Comparison of ENCODE assay signal across 11 mouse cellular contexts in the genomic region with DNA sequence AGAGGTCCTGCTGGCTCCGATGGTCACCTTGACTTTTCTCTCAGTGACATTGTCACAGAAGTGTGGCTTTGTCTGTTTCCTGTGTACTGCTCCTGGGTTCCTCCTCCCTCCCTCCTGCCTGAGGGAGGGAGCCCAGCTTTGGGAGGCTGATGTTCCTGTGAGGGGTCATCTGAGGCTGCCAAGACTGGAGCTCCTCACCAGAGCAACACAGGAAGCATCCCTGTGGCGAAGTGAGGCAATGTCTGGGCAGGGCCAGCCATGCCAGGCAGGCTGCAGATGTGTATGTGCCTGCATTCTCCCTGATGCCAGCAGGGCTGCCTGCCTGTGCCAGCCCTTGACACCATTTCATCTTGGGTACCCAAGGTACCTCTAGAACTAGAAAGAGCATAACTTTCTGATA. TPM values are rescaled to one million over a fixed set of nuclear protein-coding genes. Genes with fewer than 3 reads are reported as not detected.
A peak's percentile ranks its signal among the peaks of the same experiment; 100 is the strongest.
DNase-seq lines count a peak whose midpoint lies in the region; ATAC-seq and TF ChIP-seq lines count a peak whose summit lies in the region.
"Had no signal": no experiment of that assay in that cellular context is flagged by ENCODE, and none has a peak within 500 bp of the region (broad histone marks: within the 10 kb centered on the region; RNA-seq: fewer than 3 reads in every experiment).

No protein-coding gene starts in this region.

- H3K9me3 ChIP-seq in liver, embryonic 11.5 days (ENCODE audit: control insufficient read depth, low read length) = no peaks in the 10 kb centered on the region

- H3K36me3 ChIP-seq in thymus, adult 2 months (ENCODE audit: control insufficient read depth, insufficient read depth, low read length) = no peaks in the 10 kb centered on the region
- no peaks in the 10 kb centered on the region for H3K36me3 ChIP-seq in liver, embryonic 11.5 days (ENCODE audit: control insufficient read depth, insufficient read depth, low read length)

- no peak for ATAC-seq in liver, embryonic 11.5 days (replicated peaks; ENCODE audit: low FRiP score)
- ATAC-seq: Patski had no signal

- DNase-seq in heart, postnatal 4 days = peak; percentile 32
- no peak for DNase-seq in heart, postnatal 36 days
- peak; percentile 50 for DNase-seq in thymus, adult 2 months
- DNase-seq in thymus, postnatal 10 days (ENCODE audit: low spot score in 2 of 2) = no peak
- DNase-seq in lung, postnatal 14 days = peak; percentile 41
- no peak for DNase-seq in spleen, adult 18-20 months
- no peak for DNase-seq in liver, embryonic 11.5 days (ENCODE audit: low spot score)
- DNase-seq in gastrocnemius, postnatal 25 days = no peak
- DNase-seq: cerebellum, adult 9-10 months had no signal

- H3K9ac ChIP-seq in liver, embryonic 11.5 days (ENCODE audit: low read depth, low read length) = no peak overlapping the region

- intact Hi-C loops in heart, postnatal 36 days (cut with DNase I) = no loop called here

- H3K27me3 ChIP-seq in thymus, adult 2 months (ENCODE audit: control insufficient read depth, insufficient read depth, low read length) = no peaks in the 10 kb centered on the region
- H3K27me3 ChIP-seq in liver, embryonic 11.5 days (replicated peaks; ENCODE audit: control insufficient read depth, insufficient read depth, low read length) = peaks cover 31% of the 10 kb centered on the region
- H3K27me3 ChIP-seq: Patski had no signal

- peak overlapping the region; percentile 58 for H3K27ac ChIP-seq in thymus, adult 2 months (ENCODE audit: control insufficient read depth, insufficient read depth, low read length)
- H3K27ac ChIP-seq in liver, embryonic 11.5 days (ENCODE audit: low read depth, low read length) = no peak overlapping the region

- H3K4me2 ChIP-seq in liver, embryonic 11.5 days = no peak overlapping the region
- H3K4me2 ChIP-seq: heart, embryonic 11.5 days had no signal

- no peak overlapping the region for H3K4me3 ChIP-seq in thymus, adult 2 months (ENCODE audit: control insufficient read depth, insufficient read depth, low read length)
- H3K4me3 ChIP-seq in liver, embryonic 11.5 days (ENCODE audit: low read depth, low read length) = no peak overlapping the region

- no peak for TF ChIP-seq POLR2A in thymus, adult 2 months (IDR thresholded peaks at IDR 0.05; ENCODE audit: control insufficient read depth, extremely low read depth, insufficient read depth, low read length, poor library complexity)

- H3K4me1 ChIP-seq in thymus, adult 2 months (replicated peaks; ENCODE audit: control insufficient read depth, insufficient read depth, low read length) = peaks cover 70% of the 10 kb centered on the region
- peaks cover 9% of the 10 kb centered on the region for H3K4me1 ChIP-seq in liver, embryonic 11.5 days (replicated peaks; ENCODE audit: control insufficient read depth, insufficient read depth, low read length)

- 2% methylated on average over 2 of the region's 2 CpGs for WGBS in thymus, adult 2 months
- 44% methylated on average over 2 of the region's 2 CpGs for WGBS in liver, embryonic 11.5 days

- 0 out of 2 replicates have a peak, but pooled peaks have one; percentile 43 for TF ChIP-seq CTCF in thymus, adult 2 months (IDR thresholded peaks at IDR 0.05; ENCODE audit: borderline replicate concordance, control insufficient read depth, extremely low read depth, insufficient read depth, low read length, poor library complexity)

RNA-seq across cellular contexts. Expression of a gene that starts 15.8 kb away (rescaled TPM):
- total RNA-seq in heart, postnatal 4 days (2021) = 1 to 10 TPM; 5.5 TPM
- total RNA-seq in heart, postnatal 36 days (2021) = 1 to 10 TPM; 3.4 to 3.8 TPM
- polyA plus RNA-seq in thymus, adult 2 months (2012; rRNA removed) = 44.3 and 45.7 TPM in 2 replicates
- 3.7 and 4.6 TPM in 2 replicates for polyA plus RNA-seq in liver, embryonic 11.5 days (2014; fragmentation: Nextera tagmentation; extraction: Ambion mirVana)
- 1 to 10 TPM; 4.4 to 6.1 TPM for total RNA-seq in gastrocnemius, postnatal 25 days (2021)

RNA-seq across cellular contexts. Expression of a gene that starts 32.0 kb away (rescaled TPM):
- total RNA-seq in heart, postnatal 4 days (2021) = 10 to 100 TPM; 25.0 to 26.2 TPM
- total RNA-seq in heart, postnatal 36 days (2021) = 10 to 100 TPM; 17.8 to 20.0 TPM
- polyA plus RNA-seq in thymus, adult 2 months (2012; rRNA removed) = 89.1 and 89.5 TPM in 2 replicates
- polyA plus RNA-seq in liver, embryonic 11.5 days (2014; fragmentation: Nextera tagmentation; extraction: Ambion mirVana) = 31.5 and 31.9 TPM in 2 replicates
- 10 to 100 TPM; 18.4 to 18.6 TPM for total RNA-seq in gastrocnemius, postnatal 25 days (2021)

Comparison
In these comparisons a context has a peak if more than half of its experiments do, and no peak if none do; other contexts are left out.
1. DNase-seq: peak in heart, postnatal 4 days (single experiment), thymus, adult 2 months (single experiment) and lung, postnatal 14 days (single experiment); none in heart, postnatal 36 days (0 of 2), thymus, postnatal 10 days (0 of 2), spleen, adult 18-20 months (0 of 2), liver, embryonic 11.5 days (single experiment) and gastrocnemius, postnatal 25 days (single experiment).